Mouse (Mus musculus) erythroblast, embryonic 14.5 days (primary cell): ENCODE measurements around the gene Fahd1.

Source experiments
- GATA1 ChIP-seq: IDR thresholded peaks from 2 replicates; pipeline ENCODE4 v1.6.1; 2012; ENCODE audit warnings: low read length, inconsistent platforms, mixed read lengths
- TAL1 ChIP-seq: IDR thresholded peaks from 3 replicates; pipeline ENCODE4 v1.6.1; 2012; ENCODE audit warnings: low read length, inconsistent platforms, mixed read lengths

DNA sequence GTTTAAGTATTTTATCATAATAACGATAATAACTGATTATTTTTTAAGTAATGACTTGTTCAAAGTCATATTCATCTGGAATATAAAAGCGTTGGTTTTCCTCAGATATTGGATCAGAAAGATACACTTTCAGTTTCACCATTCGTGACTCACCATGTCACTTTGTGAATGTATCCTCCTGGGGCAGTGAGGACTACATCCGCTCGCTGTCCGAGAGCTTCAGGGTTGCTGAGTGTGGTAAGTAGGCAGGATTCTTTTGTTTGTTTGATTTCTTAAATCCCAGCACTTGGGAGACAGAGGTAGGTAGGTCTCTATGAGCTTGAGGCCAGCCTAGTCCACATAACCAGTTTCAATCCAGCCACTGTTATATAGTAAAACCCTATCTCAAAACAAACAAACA lies 32.0 kb downstream of the Fahd1 start:
- TF ChIP-seq GATA1 (no peak), TAL1 (no peak)
